Mouse (Mus musculus) embryonic facial prominence, embryonic 11.5 days (tissue): ENCODE results near the gene Gm4881. TPM values are rescaled to one million over a fixed set of nuclear protein-coding genes. Genes with fewer than 3 reads are reported as not detected.

ENCODE experiments used
- ATAC-seq: fragments of 200-750 bp; cut with Nextera tagmentation; replicated peaks from 2 replicates; pipeline ENCODE4 v1.8.0; 2017; ENCODE audit warnings: low read depth; ENCODE audit not compliant: insufficient number of reproducible peaks, low FRiP score, low TSS enrichment
- DNase-seq: peaks from one replicate; pipeline ENCODE4 v3.0.0-alpha.2; 2015; ENCODE audit warnings: low spot score
- H3K27ac ChIP-seq: fragments of 300-500 bp; sonication (generic); replicated peaks from 2 replicates; pipeline ENCODE4 v1.5.1; 2014; ENCODE audit warnings: mild to moderate bottlenecking, low read depth, low read length, control low read depth
- H3K27me3 ChIP-seq: fragments of 300-500 bp; sonication (generic); 2 replicates; pipeline ENCODE4 v1.6.1; 2014; ENCODE audit warnings: mild to moderate bottlenecking, low read length, moderate library complexity, mixed read lengths; ENCODE audit not compliant: control insufficient read depth, insufficient read depth
- H3K36me3 ChIP-seq: fragments of 300-500 bp; sonication (generic); replicated peaks from 2 replicates; pipeline ENCODE4 v1.6.1; 2014; ENCODE audit warnings: low read depth, mild to moderate bottlenecking, low read length, moderate library complexity, mixed read lengths; ENCODE audit not compliant: control insufficient read depth, insufficient read depth
- H3K4me1 ChIP-seq: fragments of 300-500 bp; sonication (generic); 2 replicates; pipeline ENCODE4 v1.6.1; 2014; ENCODE audit warnings: low read length, mixed read lengths; ENCODE audit not compliant: control insufficient read depth, insufficient read depth
- H3K4me2 ChIP-seq: fragments of 300-500 bp; sonication (generic); 2 replicates; pipeline ENCODE4 v1.6.1; 2014; ENCODE audit warnings: low read depth, mild to moderate bottlenecking, control low read depth, low read length, moderate library complexity
- H3K4me3 ChIP-seq: fragments of 300-500 bp; sonication (generic); 2 replicates; pipeline ENCODE4 v1.5.1; 2014; ENCODE audit warnings: low read depth, low read length, control low read depth
- H3K9ac ChIP-seq: fragments of 300-500 bp; sonication (generic); replicated peaks from 2 replicates; pipeline ENCODE4 v1.6.1; 2014; ENCODE audit warnings: mild to moderate bottlenecking, control low read depth, low read length
- H3K9me3 ChIP-seq: fragments of 300-500 bp; sonication (generic); replicated peaks from 2 replicates; pipeline ENCODE4 v1.6.1; 2016; ENCODE audit warnings: mild to moderate bottlenecking, low read length, inconsistent platforms, mixed read lengths; ENCODE audit not compliant: control insufficient read depth
- WGBS: fragments of 180-500 bp; shearing (Covaris S2); extraction: QIAGEN DNeasy Blood & Tissue Kit; methylation state at CpG from one replicate; pipeline ENCODE4 v1.1.7; 2014; 5-methylcytosine and 5-hydroxymethylcytosine counted together
- polyA plus RNA-seq: library from polyadenylated mRNA; unstranded; fragments of >200 nt; fragmentation: Nextera tagmentation; extraction: Ambion mirVana; gene quantifications from 2 replicates; pipeline ENCODE4 v1.2.1, GENCODE M21; 2014

Gm4881 gene
- 0.36 and 0.79 TPM in 2 replicates for polyA plus RNA-seq

GRCm38 (mm10) chr7:24944257-24944950, at the start of gene Gm4881:
TSS of gene Gm4881 (minus strand) at chr7:24944494.
- no peaks in the 10 kb centered on the region for H3K4me1 ChIP-seq
- 0 out of 2 replicates have a peak within 1 kb of the TSS, but pooled peaks have one; percentile 18 for H3K9ac ChIP-seq
- ATAC-seq (no peak), DNase-seq (no peak)
- H3K36me3 ChIP-seq = no peaks in the 10 kb centered on the region
- peak within 1 kb of the TSS; percentile 31 for H3K4me3 ChIP-seq
- peak within 1 kb of the TSS; percentile 50 for H3K4me2 ChIP-seq
- H3K27ac ChIP-seq = no peak within 1 kb of the TSS
- no peaks in the 10 kb centered on the region for H3K9me3 ChIP-seq
- 1% methylated on average over 61 of the region's 72 CpGs for WGBS
- H3K27me3 ChIP-seq = peaks cover 84% of the 10 kb centered on the region

GRCm38 (mm10) chr7:24993081-24993480, 48.8 kb upstream of the Gm4881 start:
- Histone ChIP-seq H3K36me3 (no peaks in the 10 kb centered on the region), H3K27ac (no peak overlapping the region), H3K4me2 (no peak overlapping the region), H3K4me1 (no peaks in the 10 kb centered on the region), H3K27me3 (no peaks in the 10 kb centered on the region), H3K9me3 (no peaks in the 10 kb centered on the region), H3K9ac (no peak overlapping the region), H3K4me3 (no peak overlapping the region)
- no peak for ATAC-seq
- no peak for DNase-seq
- 69% methylated on average over 6 of the region's 6 CpGs for WGBS

GRCm38 (mm10) chr7:24990478-24990877, 46.2 kb upstream of the Gm4881 start:
- DNase-seq = no peak
- H3K9ac ChIP-seq = no peak overlapping the region
- H3K36me3 ChIP-seq = no peaks in the 10 kb centered on the region
- WGBS = 83% methylated on average over 8 of the region's 8 CpGs
- ATAC-seq = no peak
- no peaks in the 10 kb centered on the region for H3K9me3 ChIP-seq
- H3K4me2 ChIP-seq = no peak overlapping the region
- H3K27me3 ChIP-seq = no peaks in the 10 kb centered on the region
- no peak overlapping the region for H3K27ac ChIP-seq
- no peaks in the 10 kb centered on the region for H3K4me1 ChIP-seq
- H3K4me3 ChIP-seq = no peak overlapping the region

GRCm38 (mm10) chr7:24987941-24988340, 43.6 kb upstream of the Gm4881 start:
- ATAC-seq (no peak), DNase-seq (no peak)
- Histone ChIP-seq H3K9me3 (no peaks in the 10 kb centered on the region), H3K27me3 (no peaks in the 10 kb centered on the region), H3K4me1 (no peaks in the 10 kb centered on the region), H3K36me3 (no peaks in the 10 kb centered on the region), H3K27ac (no peak overlapping the region), H3K4me3 (no peak overlapping the region), H3K9ac (no peak overlapping the region), H3K4me2 (no peak overlapping the region)
- WGBS = 86% methylated on average over 14 of the region's 14 CpGs

- no peaks in the 10 kb centered on the region for H3K36me3 ChIP-seq
- WGBS = 63% methylated on average over 5 of the region's 5 CpGs
- no peak overlapping the region for H3K27ac ChIP-seq
- H3K9me3 ChIP-seq = no peaks in the 10 kb centered on the region
- no peaks in the 10 kb centered on the region for H3K4me1 ChIP-seq
- no peaks in the 10 kb centered on the region for H3K27me3 ChIP-seq
- DNase-seq = no peak
- no peak for ATAC-seq
- no peak overlapping the region for H3K9ac ChIP-seq
- H3K4me3 ChIP-seq = no peak overlapping the region
- H3K4me2 ChIP-seq = no peak overlapping the region
Measured at GRCm38 (mm10) chr7:24985799-24986198, 41.5 kb upstream of the Gm4881 start.

GRCm38 (mm10) chr7:24984307-24984706, 40.0 kb upstream of the Gm4881 start:
- no peaks in the 10 kb centered on the region for H3K27me3 ChIP-seq
- DNase-seq (no peak), ATAC-seq (no peak)
- no peaks in the 10 kb centered on the region for H3K4me1 ChIP-seq
- H3K9ac ChIP-seq = no peak overlapping the region
- no peak overlapping the region for H3K4me2 ChIP-seq
- H3K4me3 ChIP-seq = no peak overlapping the region
- H3K36me3 ChIP-seq = no peaks in the 10 kb centered on the region
- no peak overlapping the region for H3K27ac ChIP-seq
- WGBS = 89% methylated on average over 2 of the region's 2 CpGs
- no peaks in the 10 kb centered on the region for H3K9me3 ChIP-seq

GRCm38 (mm10) chr7:24983396-24983795, 39.1 kb upstream of the Gm4881 start:
- no peak for DNase-seq
- no peak for ATAC-seq
- Histone ChIP-seq H3K27me3 (no peaks in the 10 kb centered on the region), H3K4me2 (no peak overlapping the region), H3K27ac (no peak overlapping the region), H3K4me1 (no peaks in the 10 kb centered on the region), H3K36me3 (no peaks in the 10 kb centered on the region), H3K4me3 (no peak overlapping the region), H3K9ac (no peak overlapping the region), H3K9me3 (no peaks in the 10 kb centered on the region)
- 81% methylated on average over 5 of the region's 5 CpGs for WGBS

GRCm38 (mm10) chr7:24980439-24980838, 36.1 kb upstream of the Gm4881 start:
- no peaks in the 10 kb centered on the region for H3K4me1 ChIP-seq
- no peaks in the 10 kb centered on the region for H3K27me3 ChIP-seq
- no peak overlapping the region for H3K4me3 ChIP-seq
- ATAC-seq (no peak), DNase-seq (no peak)
- no peak overlapping the region for H3K4me2 ChIP-seq
- 86% methylated on average over 7 of the region's 7 CpGs for WGBS
- no peaks in the 10 kb centered on the region for H3K9me3 ChIP-seq
- H3K27ac ChIP-seq = no peak overlapping the region
- no peaks in the 10 kb centered on the region for H3K36me3 ChIP-seq
- H3K9ac ChIP-seq = no peak overlapping the region
